16 mouse cellular contexts compared by ENCODE assay signal in the genomic region with DNA sequence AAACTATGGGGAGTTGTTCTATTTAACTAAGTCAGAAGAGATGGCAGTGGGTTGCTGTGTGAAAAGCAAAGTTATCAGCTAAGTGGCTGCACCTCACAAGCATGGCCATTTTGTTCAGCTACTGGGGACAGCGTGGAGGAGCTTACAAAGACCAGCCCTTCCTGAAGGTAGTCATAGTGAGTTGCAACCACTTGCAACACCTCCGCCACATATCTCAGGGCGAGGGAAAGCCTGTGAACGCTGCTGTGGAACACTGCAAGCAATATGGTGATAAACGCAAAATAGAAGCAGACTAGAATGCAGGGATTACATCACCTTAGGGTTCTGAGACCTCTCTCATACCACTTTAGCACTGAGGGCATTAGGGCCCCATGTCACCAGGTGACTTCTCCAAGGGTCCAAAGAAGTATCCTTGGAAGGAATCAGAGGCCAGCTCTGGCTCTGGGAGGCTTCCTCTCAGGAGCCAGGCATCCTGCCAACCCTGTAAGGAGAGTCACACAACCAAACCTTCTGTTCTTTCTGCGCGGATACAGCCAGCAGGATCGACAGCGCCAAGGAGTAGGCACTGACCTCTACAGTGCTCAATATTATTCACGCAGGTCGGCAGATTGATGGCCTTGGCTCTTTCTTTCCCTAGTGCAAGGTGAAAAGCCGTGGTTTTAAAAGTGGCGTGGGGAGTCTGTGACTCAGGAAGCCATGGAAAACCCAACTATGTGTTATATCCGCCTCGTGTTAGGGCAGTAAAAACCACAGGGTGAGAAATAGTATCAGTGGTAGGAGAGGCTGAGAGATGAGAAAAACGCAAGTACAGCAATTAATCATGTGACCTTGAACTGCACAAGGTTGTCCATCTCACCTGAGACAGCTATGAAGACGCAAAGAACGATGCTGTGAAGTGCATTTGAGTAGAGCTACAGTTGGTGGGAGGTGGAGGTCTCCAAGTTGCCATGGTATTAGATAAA. TPM values are rescaled to one million over a fixed set of nuclear protein-coding genes. Genes with fewer than 3 reads are reported as not detected.
DNase-seq lines count a peak whose midpoint lies in the region; ATAC-seq lines count a peak whose summit lies in the region.
"Had no signal": no experiment of that assay in that cellular context is flagged by ENCODE, and none has a peak within 500 bp of the region (broad histone marks: within the 10 kb centered on the region; RNA-seq: fewer than 3 reads in every experiment).

No protein-coding gene starts in this region.

- peak; percentile 4 for DNase-seq in adrenal gland, postnatal 25 days
- DNase-seq in adrenal gland, adult 2 months: no peak
- DNase-seq in right cerebral cortex, postnatal 25 days: peak; percentile 11
- no peak for DNase-seq in right cerebral cortex, adult 2 months (ENCODE audit: low spot score in 2 of 2)
- DNase-seq in cerebellum, postnatal 36 days: peak; percentile 55 to 57
- peak; percentile 3 for DNase-seq in right cerebral cortex, postnatal 4 days
- no peak for DNase-seq in lung, postnatal 36 days
- DNase-seq in midbrain, embryonic 11.5 days (ENCODE audit: low spot score, missing footprints): no peak
- DNase-seq: adrenal gland, adult 8-10 months; heart, postnatal 4 days; kidney, adult 9 months had no signal

- H3K9ac ChIP-seq in midbrain, embryonic 11.5 days (ENCODE audit: low read length): no peak overlapping the region
- H3K9ac ChIP-seq: liver, embryonic 14.5 days; stomach, embryonic 15.5 days had no signal

- H3K4me2 ChIP-seq in midbrain, embryonic 11.5 days: no peak overlapping the region
- H3K4me2 ChIP-seq: stomach, embryonic 15.5 days had no signal

- ATAC-seq in midbrain, embryonic 11.5 days (ENCODE audit: low FRiP score): no peak

- H3K4me1 ChIP-seq in midbrain, embryonic 11.5 days (ENCODE audit: control insufficient read depth, insufficient read depth, low read length): no peaks in the 10 kb centered on the region
- H3K4me1 ChIP-seq: stomach, embryonic 15.5 days had no signal

- H3K27me3 ChIP-seq in midbrain, embryonic 11.5 days (ENCODE audit: control insufficient read depth, insufficient read depth, low read length): no peaks in the 10 kb centered on the region
- H3K27me3 ChIP-seq: stomach, embryonic 15.5 days had no signal

- 92% methylated on average over 18 of the region's 18 CpGs for WGBS in midbrain, embryonic 11.5 days

- no peaks in the 10 kb centered on the region for H3K9me3 ChIP-seq in midbrain, embryonic 11.5 days (ENCODE audit: control insufficient read depth, low read length)
- H3K9me3 ChIP-seq: megakaryocyte, embryonic 14.5 days; stomach, embryonic 15.5 days had no signal

- H3K36me3 ChIP-seq in midbrain, embryonic 11.5 days (ENCODE audit: control insufficient read depth, insufficient read depth, low read length): no peaks in the 10 kb centered on the region
- H3K36me3 ChIP-seq: stomach, embryonic 15.5 days had no signal

- no peak overlapping the region for H3K4me3 ChIP-seq in midbrain, embryonic 11.5 days (ENCODE audit: low read depth, low read length)
- H3K4me3 ChIP-seq: megakaryocyte, embryonic 14.5 days; stomach, embryonic 15.5 days had no signal

- no peak overlapping the region for H3K27ac ChIP-seq in midbrain, embryonic 11.5 days (ENCODE audit: low read depth, low read length)
- H3K27ac ChIP-seq: liver, embryonic 14.5 days; stomach, embryonic 15.5 days had no signal

RNA-seq across cellular contexts. Expression of gene Itk, which starts 27.0 kb away (rescaled TPM):
- total RNA-seq in adrenal gland, postnatal 25 days (2021): 0.30 TPM in 1 of 2 replicates, not detected in the other
- under 1 TPM; 0.17 to 0.28 TPM for total RNA-seq in adrenal gland, adult 2 months (2021)
- 0.03 and 0.11 TPM in 2 replicates for polyA plus RNA-seq in adrenal gland, adult 2 months (2012; rRNA removed)
- not detected in 2 replicates for polyA plus RNA-seq in midbrain, embryonic 11.5 days (2014; fragmentation: Nextera tagmentation; extraction: Ambion mirVana)

RNA-seq across cellular contexts. Expression of gene Fam71b, which starts 34.0 kb away (rescaled TPM):
- total RNA-seq in adrenal gland, postnatal 25 days (2021): not detected in 2 replicates
- total RNA-seq in adrenal gland, adult 2 months (2021): not detected
- not detected in 2 replicates for polyA plus RNA-seq in adrenal gland, adult 2 months (2012; rRNA removed)
- polyA plus RNA-seq in midbrain, embryonic 11.5 days (2014; fragmentation: Nextera tagmentation; extraction: Ambion mirVana): not detected in 2 replicates
- total RNA-seq: adrenal gland, adult 8-10 months; gastrocnemius, postnatal 4 days; heart, postnatal 4 days; left cerebral cortex, adult 18-20 months had no signal
- polyA plus RNA-seq: stomach, embryonic 15.5 days had no signal

RNA-seq across cellular contexts. Expression of gene Cyfip2, which starts 49.7 kb away (rescaled TPM):
- total RNA-seq in adrenal gland, postnatal 25 days (2021): 70.2 and 81.2 TPM in 2 replicates
- 10 to 100 TPM; 68.1 to 95.2 TPM for total RNA-seq in adrenal gland, adult 2 months (2021)
- 24.4 and 34.7 TPM in 2 replicates for polyA plus RNA-seq in adrenal gland, adult 2 months (2012; rRNA removed)
- 34.0 and 40.4 TPM in 2 replicates for polyA plus RNA-seq in midbrain, embryonic 11.5 days (2014; fragmentation: Nextera tagmentation; extraction: Ambion mirVana)

Comparison
In these comparisons a context has a peak if more than half of its experiments do, and no peak if none do; other contexts are left out.
1. DNase-seq: peak in adrenal gland, postnatal 25 days (single experiment), right cerebral cortex, postnatal 25 days (single experiment), cerebellum, postnatal 36 days (2 of 2) and right cerebral cortex, postnatal 4 days (single experiment); none in adrenal gland, adult 2 months (single experiment), right cerebral cortex, adult 2 months (0 of 2), lung, postnatal 36 days (single experiment) and midbrain, embryonic 11.5 days (single experiment).